Mouse (Mus musculus): Measurements from ENCODE around the gene Gm11634. TPM values are rescaled to one million over a fixed set of nuclear protein-coding genes. Genes with fewer than 3 reads are reported as not detected.
"Not testable (repeated sequence)": the region's sequence is repeated elsewhere in the genome, so short reads cannot be mapped to it uniquely, and the experiment has no call there.

The Gm11634 gene
- polyA plus RNA-seq, 1 experiment: not detected

GRCm38 (mm10) chr11:101610445-101610844, 11.4 kb upstream of the Gm11634 start:
- TF ChIP-seq POLR2A (IDR thresholded peaks at IDR 0.05; ENCODE audit: borderline replicate concordance, extremely low read depth, insufficient read depth, insufficient read length, poor library complexity, severe bottlenecking) (no peak), CTCF (IDR thresholded peaks at IDR 0.05; ENCODE audit: borderline replicate concordance, extremely low read depth, insufficient read depth, insufficient read length) (no peak)
- no peak for DNase-seq (ENCODE audit: low read depth)

GRCm38 (mm10) chr11:101607134-101607533, 8.1 kb upstream of the Gm11634 start:
- not testable (repeated sequence) for DNase-seq (ENCODE audit: low read depth)

GRCm38 (mm10) chr11:101604531-101605453, 5.7 kb upstream of the Gm11634 start:
- 0 out of 2 replicates have a peak, but pooled peaks have one; percentile 15 for TF ChIP-seq POLR2A (IDR thresholded peaks at IDR 0.05; ENCODE audit: borderline replicate concordance, extremely low read depth, insufficient read depth, insufficient read length, poor library complexity, severe bottlenecking)
- DNase-seq (ENCODE audit: low read depth): peak; percentile 90

- DNase-seq (ENCODE audit: low read depth): no peak
- TF ChIP-seq POLR2A (IDR thresholded peaks at IDR 0.05; ENCODE audit: borderline replicate concordance, extremely low read depth, insufficient read depth, insufficient read length, poor library complexity, severe bottlenecking) (no peak), CTCF (IDR thresholded peaks at IDR 0.05; ENCODE audit: borderline replicate concordance, extremely low read depth, insufficient read depth, insufficient read length) (no peak)
Measured at GRCm38 (mm10) chr11:101604116-101604515, 5.1 kb upstream of the Gm11634 start.

GRCm38 (mm10) chr11:101602491-101602890, 3.4 kb upstream of the Gm11634 start:
- no peak for TF ChIP-seq CTCF (IDR thresholded peaks at IDR 0.05; ENCODE audit: borderline replicate concordance, extremely low read depth, insufficient read depth, insufficient read length)
- no peak for TF ChIP-seq POLR2A (IDR thresholded peaks at IDR 0.05; ENCODE audit: borderline replicate concordance, extremely low read depth, insufficient read depth, insufficient read length, poor library complexity, severe bottlenecking)
- peak; percentile 58 for DNase-seq (ENCODE audit: low read depth)

- TF ChIP-seq CTCF (IDR thresholded peaks at IDR 0.05; ENCODE audit: borderline replicate concordance, extremely low read depth, insufficient read depth, insufficient read length): no peak
- TF ChIP-seq POLR2A (IDR thresholded peaks at IDR 0.05; ENCODE audit: borderline replicate concordance, extremely low read depth, insufficient read depth, insufficient read length, poor library complexity, severe bottlenecking): no peak
- no peak for DNase-seq (ENCODE audit: low read depth)
Measured at GRCm38 (mm10) chr11:101589989-101590624, 8.9 kb downstream of the Gm11634 start.

- TF ChIP-seq CTCF (IDR thresholded peaks at IDR 0.05; ENCODE audit: borderline replicate concordance, extremely low read depth, insufficient read depth, insufficient read length) (peak; percentile 81), POLR2A (IDR thresholded peaks at IDR 0.05; ENCODE audit: borderline replicate concordance, extremely low read depth, insufficient read depth, insufficient read length, poor library complexity, severe bottlenecking) (no peak)
- peak; percentile 56 for DNase-seq (ENCODE audit: low read depth)
Measured at GRCm38 (mm10) chr11:101589444-101589843, 9.6 kb downstream of the Gm11634 start.

GRCm38 (mm10) chr11:101588868-101589267, 10.2 kb downstream of the Gm11634 start:
- no peak for DNase-seq (ENCODE audit: low read depth)
- no peak for TF ChIP-seq CTCF (IDR thresholded peaks at IDR 0.05; ENCODE audit: borderline replicate concordance, extremely low read depth, insufficient read depth, insufficient read length)
- no peak for TF ChIP-seq POLR2A (IDR thresholded peaks at IDR 0.05; ENCODE audit: borderline replicate concordance, extremely low read depth, insufficient read depth, insufficient read length, poor library complexity, severe bottlenecking)

GRCm38 (mm10) chr11:101587676-101588075, 11.4 kb downstream of the Gm11634 start:
- TF ChIP-seq POLR2A (IDR thresholded peaks at IDR 0.05; ENCODE audit: borderline replicate concordance, extremely low read depth, insufficient read depth, insufficient read length, poor library complexity, severe bottlenecking) (no peak), CTCF (IDR thresholded peaks at IDR 0.05; ENCODE audit: borderline replicate concordance, extremely low read depth, insufficient read depth, insufficient read length) (no peak)
- no peak for DNase-seq (ENCODE audit: low read depth)

GRCm38 (mm10) chr11:101585805-101586204, 13.3 kb downstream of the Gm11634 start:
- DNase-seq (ENCODE audit: low read depth): no peak
- TF ChIP-seq CTCF (IDR thresholded peaks at IDR 0.05; ENCODE audit: borderline replicate concordance, extremely low read depth, insufficient read depth, insufficient read length) (no peak), POLR2A (IDR thresholded peaks at IDR 0.05; ENCODE audit: borderline replicate concordance, extremely low read depth, insufficient read depth, insufficient read length, poor library complexity, severe bottlenecking) (no peak)

GRCm38 (mm10) chr11:101585031-101585430, 14.0 kb downstream of the Gm11634 start:
- DNase-seq (ENCODE audit: low read depth): not testable (repeated sequence)

GRCm38 (mm10) chr11:101583205-101583604, 15.9 kb downstream of the Gm11634 start:
- DNase-seq (ENCODE audit: low read depth): no peak
- TF ChIP-seq CTCF (IDR thresholded peaks at IDR 0.05; ENCODE audit: borderline replicate concordance, extremely low read depth, insufficient read depth, insufficient read length) (no peak), POLR2A (IDR thresholded peaks at IDR 0.05; ENCODE audit: borderline replicate concordance, extremely low read depth, insufficient read depth, insufficient read length, poor library complexity, severe bottlenecking) (no peak)
